In genomic region chr6:145904616-145905015, GRCm38 (mm10) we compare ENCODE assay signal across 34 mouse cellular contexts. TPM values are rescaled to one million over a fixed set of nuclear protein-coding genes. Genes with fewer than 3 reads are reported as not detected.
"Had no signal": no experiment of that assay in that cellular context is flagged by ENCODE, and none has a peak within 500 bp of the region (broad histone marks: within the 10 kb centered on the region; RNA-seq: fewer than 3 reads in every experiment).

No protein-coding gene starts in this region.

- H3K27me3 ChIP-seq: limb, embryonic 12.5 days; limb, embryonic 13.5 days; limb, embryonic 15.5 days; liver, embryonic 12.5 days; liver, embryonic 13.5 days; liver, embryonic 15.5 days; lung, embryonic 15.5 days; megakaryocyte, embryonic 14.5 days; midbrain, embryonic 12.5 days; midbrain, embryonic 13.5 days; midbrain, embryonic 15.5 days; neural tube, embryonic 12.5 days; neural tube, embryonic 13.5 days had no signal

- H3K4me1 ChIP-seq: limb, embryonic 10.5 days; limb, embryonic 12.5 days; limb, embryonic 13.5 days; limb, embryonic 15.5 days; liver, embryonic 12.5 days; liver, embryonic 13.5 days; liver, embryonic 15.5 days; lung, embryonic 15.5 days; midbrain, embryonic 12.5 days; midbrain, embryonic 13.5 days; midbrain, embryonic 15.5 days; neural tube, embryonic 12.5 days; neural tube, embryonic 13.5 days had no signal

- H3K4me3 ChIP-seq: limb, embryonic 10.5 days; limb, embryonic 12.5 days; limb, embryonic 13.5 days; limb, embryonic 15.5 days; liver, embryonic 12.5 days; liver, embryonic 13.5 days; liver, embryonic 15.5 days; lung, embryonic 15.5 days; megakaryocyte, embryonic 14.5 days; midbrain, embryonic 10.5 days; midbrain, embryonic 12.5 days; midbrain, embryonic 13.5 days; midbrain, embryonic 15.5 days; myocyte; neural tube, embryonic 12.5 days; neural tube, embryonic 13.5 days had no signal

- DNase-seq: left cerebral cortex, postnatal 4 days; liver; liver, embryonic 13.5 days; liver, postnatal 0 days; lung, adult 18-20 months; lung, adult 2 months; lung, embryonic 14.5 days; lung, postnatal 10 days; lung, postnatal 14 days; lung, postnatal 36 days; lung, postnatal 4 days; midbrain, embryonic 14.5 days had no signal

- H3K9me3 ChIP-seq: limb, embryonic 10.5 days; limb, embryonic 12.5 days; limb, embryonic 13.5 days; limb, embryonic 15.5 days; liver, embryonic 12.5 days; liver, embryonic 13.5 days; liver, embryonic 15.5 days; lung, embryonic 15.5 days; megakaryocyte, embryonic 14.5 days; midbrain, embryonic 10.5 days; midbrain, embryonic 12.5 days; midbrain, embryonic 13.5 days; midbrain, embryonic 15.5 days; neural tube, embryonic 12.5 days; neural tube, embryonic 13.5 days had no signal

- H3K36me3 ChIP-seq: limb, embryonic 10.5 days; limb, embryonic 12.5 days; limb, embryonic 13.5 days; limb, embryonic 15.5 days; liver, embryonic 12.5 days; liver, embryonic 13.5 days; liver, embryonic 15.5 days; lung, embryonic 15.5 days; midbrain, embryonic 10.5 days; midbrain, embryonic 12.5 days; midbrain, embryonic 13.5 days; midbrain, embryonic 15.5 days; neural tube, embryonic 12.5 days; neural tube, embryonic 13.5 days had no signal

- H3K4me2 ChIP-seq: limb, embryonic 12.5 days; limb, embryonic 13.5 days; limb, embryonic 15.5 days; liver, embryonic 11.5 days; liver, embryonic 12.5 days; liver, embryonic 13.5 days; liver, embryonic 15.5 days; lung, embryonic 14.5 days; lung, embryonic 15.5 days; midbrain, embryonic 12.5 days; midbrain, embryonic 13.5 days; midbrain, embryonic 15.5 days; neural tube, embryonic 12.5 days; neural tube, embryonic 13.5 days had no signal

- H3K27ac ChIP-seq: limb, embryonic 10.5 days; limb, embryonic 12.5 days; limb, embryonic 13.5 days; limb, embryonic 15.5 days; liver, embryonic 12.5 days; liver, embryonic 13.5 days; liver, embryonic 14.5 days; liver, embryonic 15.5 days; lung, embryonic 15.5 days; macrophage; midbrain, embryonic 10.5 days; midbrain, embryonic 12.5 days; midbrain, embryonic 13.5 days; midbrain, embryonic 15.5 days; neural tube, embryonic 12.5 days; neural tube, embryonic 13.5 days had no signal

- H3K9ac ChIP-seq: limb, embryonic 12.5 days; limb, embryonic 13.5 days; limb, embryonic 15.5 days; liver, embryonic 12.5 days; liver, embryonic 13.5 days; liver, embryonic 14.5 days; liver, embryonic 15.5 days; liver, postnatal 0 days; lung, embryonic 14.5 days; lung, embryonic 15.5 days; midbrain, embryonic 12.5 days; midbrain, embryonic 13.5 days; midbrain, embryonic 15.5 days; neural tube, embryonic 12.5 days; neural tube, embryonic 13.5 days had no signal

- ATAC-seq: liver, embryonic 12.5 days; liver, postnatal 0 days; lung, postnatal 0 days; midbrain, embryonic 13.5 days; midbrain, embryonic 15.5 days had no signal

RNA-seq across cellular contexts. Expression of gene Sspn, which starts 26.8 kb away (rescaled TPM):
- total RNA-seq: megakaryocyte progenitor cell, adult 5-6 weeks; megakaryocyte, adult 5-6 weeks; megakaryocyte-erythroid progenitor cell, adult 5-6 weeks had no signal

RNA-seq across cellular contexts. Expression of gene Bhlhe41, which starts 39.3 kb away (rescaled TPM):
- total RNA-seq: megakaryocyte, adult 5-6 weeks had no signal
